In the genomic region with DNA sequence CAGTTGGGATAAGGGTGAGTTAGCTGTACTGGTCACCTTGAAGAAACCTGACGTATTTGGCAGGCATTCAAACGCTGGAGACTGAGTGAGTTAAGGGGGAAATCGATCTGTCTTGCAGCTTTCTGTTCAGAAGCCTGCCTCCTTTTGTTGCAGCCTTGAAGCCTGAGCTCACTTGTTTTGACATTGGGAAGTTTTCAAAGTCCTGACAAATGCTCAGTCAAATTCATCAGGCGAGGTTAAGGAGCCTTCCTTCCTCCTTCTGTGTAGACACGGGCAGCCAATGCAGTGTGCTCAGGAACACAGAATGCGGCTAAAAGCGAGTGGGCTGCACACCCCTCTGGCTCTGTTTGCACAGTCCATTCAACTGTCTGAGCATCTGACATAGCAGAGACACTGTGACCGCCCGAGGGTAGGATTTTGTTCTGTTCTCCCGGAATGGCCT, we compare ENCODE assay signal across 14 mouse cellular contexts. TPM values are rescaled to one million over a fixed set of nuclear protein-coding genes. Genes with fewer than 3 reads are reported as not detected.
DNase-seq lines count a peak whose midpoint lies in the region; ATAC-seq and TF ChIP-seq lines count a peak whose summit lies in the region.
"Had no signal": no experiment of that assay in that cellular context is flagged by ENCODE, and none has a peak within 500 bp of the region (broad histone marks: within the 10 kb centered on the region; RNA-seq: fewer than 3 reads in every experiment).

No protein-coding gene starts in this region.

- H3K36me3 ChIP-seq in forebrain, embryonic 11.5 days (ENCODE audit: control insufficient read depth, insufficient read depth, low read length), result no peaks in the 10 kb centered on the region
- no peaks in the 10 kb centered on the region for H3K36me3 ChIP-seq in forebrain, embryonic 10.5 days (replicated peaks)
- no peaks in the 10 kb centered on the region for H3K36me3 ChIP-seq in intestine, postnatal 0 days (ENCODE audit: control insufficient read depth, insufficient read depth)
- H3K36me3 ChIP-seq in midbrain, postnatal 0 days (ENCODE audit: insufficient read depth, low read length), result no peaks in the 10 kb centered on the region
- H3K36me3 ChIP-seq in heart, embryonic 10.5 days, result no peaks in the 10 kb centered on the region
- H3K36me3 ChIP-seq: heart, embryonic 15.5 days had no signal

- no peak for DNase-seq in forebrain, embryonic 11.5 days (ENCODE audit: low spot score)
- DNase-seq in forebrain, embryonic 10.5 days (ENCODE audit: extremely low spot score, low spot score), result no peak
- DNase-seq in retina, postnatal 1 day, result peak; percentile 50
- no peak for DNase-seq in retina, embryonic 14.5 days (ENCODE audit: low spot score)
- peak; percentile 38 for DNase-seq in midbrain, postnatal 0 days (ENCODE audit: low spot score)
- DNase-seq in heart, embryonic 10.5 days (ENCODE audit: low spot score), result no peak
- DNase-seq in left cerebral cortex, adult 8-10 months (ENCODE audit: low spot score in 2 of 2), result no peak
- DNase-seq: adrenal gland, adult 8-10 months; cerebellum, postnatal 36 days; gastrocnemius, postnatal 25 days; kidney, adult 18-20 months had no signal

- no peak overlapping the region for H3K27ac ChIP-seq in forebrain, embryonic 11.5 days (ENCODE audit: low read depth, low read length)
- H3K27ac ChIP-seq in forebrain, embryonic 10.5 days, result no peak overlapping the region
- H3K27ac ChIP-seq in intestine, postnatal 0 days (ENCODE audit: low read depth, low read length), result no peak overlapping the region
- no peak overlapping the region for H3K27ac ChIP-seq in midbrain, postnatal 0 days (ENCODE audit: low read depth, low read length)
- no peak overlapping the region for H3K27ac ChIP-seq in heart, embryonic 10.5 days
- H3K27ac ChIP-seq: heart, embryonic 15.5 days had no signal

- peak; percentile 72 for ATAC-seq in forebrain, embryonic 11.5 days (replicated peaks; ENCODE audit: low FRiP score)
- ATAC-seq in intestine, postnatal 0 days, result peak; percentile 4; the same call in 1 of the 2 replicates
- ATAC-seq in midbrain, postnatal 0 days (ENCODE audit: low FRiP score), result peak; percentile 47; the same call in 1 of the 2 replicates

- H3K9me3 ChIP-seq in forebrain, embryonic 11.5 days (ENCODE audit: control insufficient read depth, low read length), result no peaks in the 10 kb centered on the region
- H3K9me3 ChIP-seq in forebrain, embryonic 10.5 days, result no peaks in the 10 kb centered on the region
- no peaks in the 10 kb centered on the region for H3K9me3 ChIP-seq in intestine, postnatal 0 days (ENCODE audit: control insufficient read depth)
- H3K9me3 ChIP-seq in midbrain, postnatal 0 days (ENCODE audit: low read length), result no peaks in the 10 kb centered on the region
- H3K9me3 ChIP-seq in heart, embryonic 10.5 days, result no peaks in the 10 kb centered on the region
- H3K9me3 ChIP-seq: heart, embryonic 15.5 days had no signal

- 0 out of 2 replicates have a peak overlapping the region, but pooled peaks have one; percentile 1 for H3K4me2 ChIP-seq in forebrain, embryonic 11.5 days (ENCODE audit: low read depth, low read length, severe bottlenecking)
- no peak overlapping the region for H3K4me2 ChIP-seq in intestine, postnatal 0 days (replicated peaks; ENCODE audit: low read depth)
- 0 out of 2 replicates have a peak overlapping the region, but pooled peaks have one; percentile 15 for H3K4me2 ChIP-seq in midbrain, postnatal 0 days (ENCODE audit: low read depth, low read length, poor library complexity, severe bottlenecking)
- H3K4me2 ChIP-seq: heart, embryonic 15.5 days had no signal

- H3K27me3 ChIP-seq in forebrain, embryonic 11.5 days (ENCODE audit: control insufficient read depth, insufficient read depth, low read length), result no peaks in the 10 kb centered on the region
- H3K27me3 ChIP-seq in forebrain, embryonic 10.5 days (ENCODE audit: poor library complexity, severe bottlenecking), result no peaks in the 10 kb centered on the region
- no peaks in the 10 kb centered on the region for H3K27me3 ChIP-seq in intestine, postnatal 0 days (replicated peaks; ENCODE audit: control insufficient read depth, insufficient read depth, low read length)
- H3K27me3 ChIP-seq in midbrain, postnatal 0 days (ENCODE audit: insufficient read depth, low read length), result no peaks in the 10 kb centered on the region
- no peaks in the 10 kb centered on the region for H3K27me3 ChIP-seq in heart, embryonic 10.5 days (ENCODE audit: insufficient read depth, poor library complexity, severe bottlenecking)
- H3K27me3 ChIP-seq: heart, embryonic 15.5 days had no signal

- TF ChIP-seq CTCF in intestine, postnatal 0 days (IDR thresholded peaks at IDR 0.05; ENCODE audit: low read depth), result no peak
- TF ChIP-seq CTCF in midbrain, postnatal 0 days (IDR thresholded peaks at IDR 0.05), result no peak

- H3K4me3 ChIP-seq in forebrain, embryonic 11.5 days (ENCODE audit: low read depth, low read length), result no peak overlapping the region
- no peak overlapping the region for H3K4me3 ChIP-seq in forebrain, embryonic 10.5 days
- no peak overlapping the region for H3K4me3 ChIP-seq in intestine, postnatal 0 days (ENCODE audit: low read depth, low read length)
- H3K4me3 ChIP-seq in midbrain, postnatal 0 days (ENCODE audit: low read depth, low read length), result no peak overlapping the region
- H3K4me3 ChIP-seq in heart, embryonic 10.5 days, result no peak overlapping the region
- H3K4me3 ChIP-seq: erythroblast, embryonic 14.5 days; heart, embryonic 15.5 days had no signal

- peaks cover 2% of the 10 kb centered on the region; the same call in 1 of the 2 replicates for H3K4me1 ChIP-seq in forebrain, embryonic 11.5 days (replicated peaks; ENCODE audit: control insufficient read depth, insufficient read depth, low read length)
- H3K4me1 ChIP-seq in forebrain, embryonic 10.5 days, result peaks cover 16% of the 10 kb centered on the region
- no peaks in the 10 kb centered on the region for H3K4me1 ChIP-seq in intestine, postnatal 0 days (replicated peaks; ENCODE audit: control insufficient read depth, insufficient read depth, low read length)
- 0 out of 2 replicates have a peak, but pooled peaks cover 2% of the 10 kb centered on the region for H3K4me1 ChIP-seq in midbrain, postnatal 0 days (ENCODE audit: insufficient read depth, low read length)
- H3K4me1 ChIP-seq in heart, embryonic 10.5 days, result no peaks in the 10 kb centered on the region
- H3K4me1 ChIP-seq: heart, embryonic 15.5 days had no signal

- WGBS in forebrain, embryonic 11.5 days, result 46% methylated on average over 10 of the region's 10 CpGs
- 60% methylated on average over 10 of the region's 10 CpGs for WGBS in forebrain, embryonic 10.5 days
- WGBS in intestine, postnatal 0 days, result 44% methylated on average over 10 of the region's 10 CpGs
- 33% methylated on average over 10 of the region's 10 CpGs for WGBS in midbrain, postnatal 0 days
- WGBS in heart, embryonic 10.5 days, result 68% methylated on average over 10 of the region's 10 CpGs

- H3K9ac ChIP-seq in forebrain, embryonic 11.5 days (ENCODE audit: low read length), result no peak overlapping the region
- no peak overlapping the region for H3K9ac ChIP-seq in intestine, postnatal 0 days (ENCODE audit: low read depth, low read length)
- H3K9ac ChIP-seq in midbrain, postnatal 0 days (replicated peaks; ENCODE audit: low read length, poor library complexity, severe bottlenecking), result no peak overlapping the region
- H3K9ac ChIP-seq: heart, embryonic 15.5 days had no signal

RNA-seq across cellular contexts. Expression of gene Atp8a1, which starts 16.7 kb away (rescaled TPM):
- polyA plus RNA-seq in forebrain, embryonic 11.5 days (2014; fragmentation: Nextera tagmentation; extraction: Ambion mirVana), result 19.6 and 25.7 TPM in 2 replicates
- polyA plus RNA-seq in forebrain, embryonic 10.5 days (2016; fragmentation: Nextera tagmentation; extraction: Ambion mirVana), result 11.6 and 15.1 TPM in 2 replicates
- polyA plus RNA-seq in intestine, postnatal 0 days (2015; fragmentation: Nextera tagmentation; extraction: Ambion mirVana), result 7.8 and 9.1 TPM in 2 replicates
- 95.7 and 104 TPM in 2 replicates for total RNA-seq in midbrain, postnatal 0 days (2014; rRNA removed)
- polyA plus RNA-seq in midbrain, postnatal 0 days (2015; fragmentation: Nextera tagmentation; extraction: Ambion mirVana), result 35.5 and 42.9 TPM in 2 replicates
- 16.2 and 19.9 TPM in 2 replicates for polyA plus RNA-seq in heart, embryonic 10.5 days (2016; fragmentation: Nextera tagmentation; extraction: Ambion mirVana)
- total RNA-seq in left cerebral cortex, adult 8-10 months (2022), result 100 to 1,000 TPM; 173 to 214 (median 183) TPM

Comparison
In these comparisons a context has a peak if more than half of its experiments do, and no peak if none do; other contexts are left out.
1. DNase-seq: peak in retina, postnatal 1 day (single experiment) and midbrain, postnatal 0 days (single experiment); none in forebrain, embryonic 11.5 days (single experiment), forebrain, embryonic 10.5 days (single experiment), retina, embryonic 14.5 days (single experiment), heart, embryonic 10.5 days (single experiment) and left cerebral cortex, adult 8-10 months (0 of 2).
2. ATAC-seq: peak in every context shown above with its lines; median percentile 72 in forebrain, embryonic 11.5 days; 47 in midbrain, postnatal 0 days; 4 in intestine, postnatal 0 days.